Mouse (Mus musculus) ES-E14 (cell line): Measurements from ENCODE around the gene Stx1b.

Experiments used
- CHD2 ChIP-seq: IDR thresholded peaks from 2 replicates; pipeline ENCODE4 v1.6.1; 2014; ENCODE audit warnings: mild to moderate bottlenecking, low read depth, low read length, inconsistent platforms
- ZC3H11A ChIP-seq: IDR thresholded peaks from 2 replicates; pipeline ENCODE4 v1.6.1; 2012; ENCODE audit warnings: low read depth, mild to moderate bottlenecking, inconsistent platforms, low read length, borderline replicate concordance
- ZNF384 ChIP-seq: IDR thresholded peaks from 2 replicates; pipeline ENCODE4 v1.6.1; 2012; ENCODE audit warnings: low read depth, low read length, inconsistent platforms

GRCm38 (mm10) chr7:127824176-127824871 lies at the start of gene Stx1b, which contains the start of gene Stx4a:
- TF ChIP-seq CHD2, result no peak
- TF ChIP-seq ZC3H11A, result no peak
- TF ChIP-seq ZNF384, result no peak
